Mouse (Mus musculus): ENCODE data around the gene Dcaf11. TPM values are rescaled to one million over a fixed set of nuclear protein-coding genes. Genes with fewer than 3 reads are reported as not detected.

Dcaf11 gene
- total RNA-seq, 2 experiments from 2014 or later = 66.9 to 72.3 TPM

DNA sequence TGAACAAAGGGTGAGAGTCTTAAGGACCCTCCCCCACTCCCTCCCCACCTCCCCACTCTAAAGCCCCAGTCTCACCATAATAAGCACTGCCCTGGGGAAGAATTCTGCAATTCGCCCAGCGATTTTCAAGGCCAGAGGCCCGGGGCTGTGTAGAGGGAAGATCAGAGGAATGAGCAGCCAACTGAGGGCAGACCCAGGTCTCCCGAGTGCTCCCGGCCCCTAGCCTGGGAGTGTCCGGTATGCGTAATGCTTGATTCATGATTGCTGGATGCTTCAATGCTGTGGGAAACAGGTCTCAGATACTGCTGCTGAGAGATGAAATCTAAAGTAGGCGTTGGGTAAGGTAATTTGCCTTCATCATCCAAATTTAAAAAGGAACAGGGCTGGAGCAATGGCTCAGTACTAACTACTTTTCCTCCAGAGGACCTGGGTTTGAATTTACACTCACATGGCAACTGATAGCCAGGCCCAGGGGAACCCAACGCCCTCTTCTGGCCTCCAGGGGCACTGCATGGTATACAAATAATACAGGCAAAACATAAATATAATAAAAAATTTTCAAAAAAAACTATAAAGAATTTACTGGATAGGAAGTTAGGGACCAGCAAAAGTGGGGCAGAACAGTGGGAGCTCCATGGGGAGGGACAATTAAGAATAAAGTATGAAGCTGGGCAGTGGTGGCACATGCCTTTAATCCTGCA, 22.3 kb downstream of the Dcaf11 start:
- no peak for DNase-seq (ENCODE audit: low spot score in 2 of 2)

- no peak for DNase-seq (ENCODE audit: low spot score in 2 of 2)
Observed at GRCm38 (mm10) chr14:55584303-55584701, 24.5 kb downstream of the Dcaf11 start.

- DNase-seq (ENCODE audit: low spot score in 2 of 2) = peak; percentile 47 to 51
Observed at GRCm38 (mm10) chr14:55584702-55585565, 25.1 kb downstream of the Dcaf11 start, which contains the start of gene Emc9. Gene Emc9, minus strand, starts transcription at chr14:55585302.

GRCm38 (mm10) chr14:55585566-55585960, 25.8 kb downstream of the Dcaf11 start:
- DNase-seq (ENCODE audit: low spot score in 2 of 2) = no peak

- no peak for DNase-seq (ENCODE audit: low spot score in 2 of 2)
Observed at GRCm38 (mm10) chr14:55586149-55586548, 26.3 kb downstream of the Dcaf11 start.

DNA sequence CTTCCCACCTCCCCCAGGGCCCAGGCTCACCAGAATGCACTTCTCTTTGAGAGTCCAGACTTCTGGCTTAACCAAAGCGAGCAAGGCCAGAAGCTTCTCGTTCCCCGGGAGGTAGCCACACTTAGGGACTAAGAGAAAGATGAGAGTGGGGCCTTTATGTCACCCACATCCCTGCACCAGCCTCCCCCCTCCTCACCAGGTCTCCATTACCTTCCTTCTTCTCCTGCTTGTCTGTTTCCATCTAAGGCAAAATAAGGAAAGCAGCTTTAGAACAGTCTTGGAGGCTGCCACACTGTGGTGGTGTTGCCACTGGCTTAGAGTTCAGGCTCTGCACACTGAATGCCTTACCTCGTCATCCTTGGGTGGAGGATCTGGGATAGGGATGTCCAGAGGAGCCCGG, 29.5 kb downstream of the Dcaf11 start:
- no peak for DNase-seq (ENCODE audit: low spot score in 2 of 2)

- DNase-seq (ENCODE audit: low spot score in 2 of 2) = no peak
Observed at GRCm38 (mm10) chr14:55589771-55590448, 30.1 kb downstream of the Dcaf11 start.

- DNase-seq (ENCODE audit: low spot score in 2 of 2) = peak; percentile 87 to 96
Observed at GRCm38 (mm10) chr14:55590748-55591330, 31.0 kb downstream of the Dcaf11 start, which contains the start of gene Psme2. Gene Psme2, minus strand, starts transcription at chr14:55591113.

GRCm38 (mm10) chr14:55591331-55591891, 31.6 kb downstream of the Dcaf11 start, which contains the start of gene Rnf31:
Gene Rnf31, plus strand, starts transcription at chr14:55591708.
- DNase-seq (ENCODE audit: low spot score in 2 of 2) = peak; percentile 87 to 96

DNA sequence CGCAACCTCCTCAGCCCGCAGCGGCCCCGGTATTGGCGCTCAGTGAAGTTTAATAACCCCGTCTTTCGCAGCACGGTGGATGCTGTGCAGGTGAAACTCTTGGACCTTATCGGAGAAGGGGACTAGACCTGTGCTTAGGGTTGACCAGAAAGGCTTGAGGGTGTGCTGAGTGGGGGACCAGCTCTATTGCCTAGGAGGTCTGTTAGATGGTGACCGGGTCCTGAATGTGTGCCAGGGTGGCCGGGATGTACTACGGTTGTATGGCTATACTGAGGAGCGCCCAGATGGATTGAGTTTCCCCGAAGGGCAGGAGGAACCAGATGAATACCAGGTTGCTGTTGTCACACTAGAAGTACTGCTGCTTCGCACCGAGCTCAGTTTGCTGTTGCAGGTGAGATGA, 32.4 kb downstream of the Dcaf11 start:
- no peak for DNase-seq (ENCODE audit: low spot score in 2 of 2)

- peak in 1 of 2 experiments; percentile 34 for DNase-seq (ENCODE audit: low spot score in 2 of 2)
Observed at GRCm38 (mm10) chr14:55596036-55596690, 36.4 kb downstream of the Dcaf11 start.

GRCm38 (mm10) chr14:55598521-55599390, 39.0 kb downstream of the Dcaf11 start:
- no peak for DNase-seq (ENCODE audit: low spot score in 2 of 2)

DNA sequence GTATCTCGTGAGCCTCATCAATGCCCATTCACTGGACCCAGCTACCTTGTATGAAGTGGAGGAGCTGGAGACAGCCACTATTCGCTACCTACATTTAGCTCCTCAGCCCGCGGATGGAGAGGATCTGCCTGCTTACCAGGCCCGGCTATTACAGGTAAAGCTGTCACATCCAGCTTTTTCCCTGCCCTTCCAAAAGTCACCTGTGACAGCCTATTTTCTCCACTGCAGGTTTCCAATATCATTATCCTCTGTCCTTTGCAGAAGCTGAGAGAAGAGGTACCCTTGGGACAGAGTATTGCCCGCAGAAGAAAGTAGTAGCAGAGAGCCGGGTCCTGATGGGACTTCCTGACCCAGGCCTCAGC, 43.4 kb downstream of the Dcaf11 start, which contains the start of gene Irf9:
Gene Irf9 (plus strand): TSS at position 301 of the 362 bp plus-strand sequence.
- no peak for DNase-seq (ENCODE audit: low spot score in 2 of 2)

GRCm38 (mm10) chr14:55603633-55604576, 44.1 kb downstream of the Dcaf11 start:
- DNase-seq (ENCODE audit: low spot score in 2 of 2) = peak; percentile 84 to 88

- no peak for DNase-seq (ENCODE audit: low spot score in 2 of 2)
Observed at GRCm38 (mm10) chr14:55604823-55605222, 45.0 kb downstream of the Dcaf11 start.

DNA sequence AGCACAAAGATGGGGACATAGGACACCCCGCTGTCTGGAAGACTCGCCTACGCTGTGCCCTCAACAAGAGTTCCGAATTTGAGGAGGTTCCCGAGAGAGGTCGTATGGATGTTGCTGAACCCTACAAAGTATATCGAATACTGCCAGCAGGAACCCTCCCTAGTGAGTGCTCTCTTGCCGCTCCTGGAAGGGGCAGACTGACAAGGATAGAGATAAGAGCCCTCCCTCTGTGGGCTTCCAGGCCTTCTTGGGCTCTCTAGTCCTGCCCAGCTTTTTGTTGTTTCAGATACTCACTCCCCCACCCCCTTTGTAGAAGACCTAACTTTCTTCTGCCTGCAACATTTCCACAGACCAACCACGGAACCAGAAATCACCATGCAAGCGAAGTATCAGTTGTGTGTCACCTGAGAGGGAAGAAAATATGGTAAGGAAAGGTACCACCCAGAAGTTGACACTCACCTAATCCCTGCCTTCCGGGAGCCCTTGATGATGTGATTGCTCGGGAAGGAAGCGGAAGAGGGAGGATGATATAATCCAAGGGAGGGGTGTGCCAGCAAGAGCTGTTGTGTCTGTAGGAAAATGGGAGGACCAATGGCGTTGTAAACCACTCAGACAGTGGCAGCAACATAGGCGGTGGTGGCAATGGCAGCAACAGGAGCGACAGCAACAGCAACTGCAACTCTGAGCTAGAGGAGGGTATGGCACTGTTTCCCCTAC, 46.1 kb downstream of the Dcaf11 start:
- no peak for DNase-seq (ENCODE audit: low spot score in 2 of 2)

DNA sequence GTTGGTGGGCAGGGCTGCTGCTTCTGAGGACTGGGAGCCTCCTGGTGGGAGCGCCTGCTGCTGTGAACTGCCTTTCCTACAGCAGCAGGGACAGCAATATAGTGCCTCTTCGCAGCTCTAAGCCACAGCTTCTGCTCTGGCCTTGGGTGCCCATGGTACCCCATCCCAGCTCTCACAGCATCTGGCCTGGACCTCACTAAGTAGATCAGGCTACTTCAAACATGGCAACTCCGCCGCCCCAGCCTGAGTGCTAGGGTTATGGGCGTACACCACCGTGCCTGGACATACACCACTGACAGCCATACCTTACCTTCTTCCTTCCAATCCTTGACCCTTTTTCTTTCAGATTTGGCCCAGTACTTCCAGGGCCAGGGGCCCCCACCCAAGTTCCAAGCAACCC, 48.5 kb downstream of the Dcaf11 start:
- DNase-seq (ENCODE audit: low spot score in 2 of 2) = no peak
